Mouse (Mus musculus) forebrain, embryonic 10.5 days (tissue): ENCODE data around the gene Slc16a5. TPM values are rescaled to one million over a fixed set of nuclear protein-coding genes. Genes with fewer than 3 reads are reported as not detected.

ENCODE experiments used
- DNase-seq: peaks from one replicate; pipeline ENCODE4 v3.0.0-alpha.2; 2017; ENCODE audit warnings: low spot score; ENCODE audit errors: extremely low spot score
- H3K27ac ChIP-seq: fragments of 300-500 bp; sonication (generic); 2 replicates; pipeline ENCODE4 v1.5.1; 2016; ENCODE audit warnings: mild to moderate bottlenecking
- H3K27me3 ChIP-seq: fragments of 300-500 bp; sonication (generic); 2 replicates; pipeline ENCODE4 v1.6.1; 2016; ENCODE audit warnings: mild to moderate bottlenecking; ENCODE audit not compliant: poor library complexity, severe bottlenecking
- H3K36me3 ChIP-seq: fragments of 300-500 bp; sonication (generic); replicated peaks from 2 replicates; pipeline ENCODE4 v1.6.1; 2016; ENCODE audit warnings: mild to moderate bottlenecking, moderate library complexity
- H3K4me1 ChIP-seq: fragments of 300-500 bp; sonication (generic); 2 replicates; pipeline ENCODE4 v1.6.1; 2016
- H3K4me3 ChIP-seq: fragments of 300-500 bp; sonication (generic); 2 replicates; pipeline ENCODE4 v1.5.1; 2016; ENCODE audit warnings: mild to moderate bottlenecking, moderate library complexity
- H3K9me3 ChIP-seq: fragments of 300-500 bp; sonication (generic); 2 replicates; pipeline ENCODE4 v1.6.1; 2016; ENCODE audit warnings: mild to moderate bottlenecking, moderate library complexity
- WGBS: fragments of 180-500 bp; shearing (Covaris S2); methylation state at CpG from one replicate; pipeline ENCODE4 v1.1.7; 2016; 5-methylcytosine and 5-hydroxymethylcytosine counted together
- polyA plus RNA-seq: library from polyadenylated mRNA; unstranded; fragments of >200 nt; fragmentation: Nextera tagmentation; extraction: Ambion mirVana; gene quantifications from 2 replicates; pipeline ENCODE4 v1.2.1, GENCODE M21; 2016

Gene Slc16a5
- polyA plus RNA-seq, result 0.19 and 0.20 TPM in 2 replicates

DNA sequence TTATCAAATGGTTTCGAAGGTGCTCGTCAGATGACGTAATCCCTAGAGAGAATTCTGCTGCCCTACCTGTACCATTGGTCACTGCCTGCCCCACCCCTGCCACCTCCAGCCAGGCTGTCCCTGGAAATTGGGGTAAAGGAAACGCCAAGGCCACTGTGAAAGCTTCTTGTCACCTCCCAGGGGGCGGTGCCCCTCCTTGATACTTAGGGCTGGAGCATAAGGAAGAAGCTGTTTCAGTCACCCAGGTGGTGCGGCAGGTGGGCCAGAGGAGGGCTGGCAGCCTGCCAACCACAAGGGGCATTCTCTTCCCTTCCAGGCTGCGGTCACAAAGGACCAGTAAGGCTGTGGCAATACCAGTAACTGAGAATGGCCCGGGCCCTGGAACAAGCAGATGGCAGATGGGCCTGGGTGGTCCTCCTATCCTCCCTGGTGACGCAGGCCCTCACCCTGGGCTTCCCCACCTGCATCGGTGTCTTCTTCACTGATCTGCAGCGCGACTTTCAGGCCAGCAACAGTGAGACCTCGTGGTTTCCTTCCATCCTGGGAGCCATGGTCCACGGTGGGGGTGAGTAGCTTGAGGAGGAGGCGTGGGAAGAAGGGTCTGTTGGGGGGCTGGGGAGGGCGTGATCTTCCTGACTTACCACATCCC lies at the start of gene Slc16a5:
Gene Slc16a5 (plus strand): TSS at position 232 of the 649 bp plus-strand sequence.
- Histone ChIP-seq H3K36me3 (no peaks in the 10 kb centered on the region), H3K9me3 (no peaks in the 10 kb centered on the region), H3K27ac (no peak within 1 kb of the TSS), H3K4me1 (peaks cover 27% of the 10 kb centered on the region), H3K27me3 (peaks cover 9% of the 10 kb centered on the region; the same call in 1 of the 2 replicates), H3K4me3 (no peak within 1 kb of the TSS)
- no peak for DNase-seq
- WGBS, result 80% methylated on average over 16 of the region's 16 CpGs

DNA sequence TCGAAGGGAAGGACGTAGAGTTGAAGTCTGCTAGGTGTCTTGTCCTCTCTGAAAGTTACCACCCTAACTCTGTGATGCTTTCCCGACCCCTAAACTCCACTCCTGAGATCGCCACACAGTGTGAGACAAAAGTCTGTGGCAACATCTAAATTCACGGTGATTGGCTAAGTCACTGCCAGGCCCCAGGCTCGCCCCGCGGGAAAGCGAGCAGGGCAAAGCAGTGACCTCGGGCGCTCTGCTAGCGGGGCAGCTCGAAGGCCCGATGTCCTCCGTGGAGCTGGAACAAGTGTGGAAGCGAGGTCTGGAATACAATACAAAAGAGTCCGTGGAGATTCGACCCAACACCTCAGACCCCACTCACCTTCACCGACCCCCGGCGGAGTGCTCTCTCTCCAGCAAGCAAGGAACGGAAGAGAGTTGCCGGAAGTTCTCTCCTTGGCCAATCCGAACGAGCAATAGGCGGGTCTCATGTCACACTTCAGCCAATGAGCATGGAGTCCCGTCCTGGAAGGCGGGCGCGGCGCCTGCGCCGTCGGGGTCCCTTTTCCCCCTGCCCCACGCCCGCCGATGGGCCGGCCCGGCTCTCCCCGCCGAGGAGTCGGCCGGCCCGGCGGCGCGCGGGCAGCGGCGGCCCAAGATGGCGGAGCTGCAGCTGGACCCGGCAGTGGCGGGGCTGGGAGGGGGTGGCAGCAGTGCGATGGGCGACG lies 42.6 kb upstream of the Slc16a5 start, which contains the start of the genes Atp5h and Kctd2:
Gene Atp5h (minus strand): TSS at position 432 of the 707 bp plus-strand sequence.
Gene Kctd2 (plus strand): TSS at position 598 of the 707 bp plus-strand sequence.
- under 1% methylated on average over 56 of the region's 56 CpGs for WGBS
- Histone ChIP-seq H3K36me3 (peaks cover 59% of the 10 kb centered on the region), H3K27me3 (no peaks in the 10 kb centered on the region), H3K27ac (peak within 1 kb of the TSS; percentile 98), H3K4me3 (peak within 1 kb of the TSS; percentile 99), H3K9me3 (no peaks in the 10 kb centered on the region), H3K4me1 (peaks cover 45% of the 10 kb centered on the region)
- peak; percentile 93 for DNase-seq

DNA sequence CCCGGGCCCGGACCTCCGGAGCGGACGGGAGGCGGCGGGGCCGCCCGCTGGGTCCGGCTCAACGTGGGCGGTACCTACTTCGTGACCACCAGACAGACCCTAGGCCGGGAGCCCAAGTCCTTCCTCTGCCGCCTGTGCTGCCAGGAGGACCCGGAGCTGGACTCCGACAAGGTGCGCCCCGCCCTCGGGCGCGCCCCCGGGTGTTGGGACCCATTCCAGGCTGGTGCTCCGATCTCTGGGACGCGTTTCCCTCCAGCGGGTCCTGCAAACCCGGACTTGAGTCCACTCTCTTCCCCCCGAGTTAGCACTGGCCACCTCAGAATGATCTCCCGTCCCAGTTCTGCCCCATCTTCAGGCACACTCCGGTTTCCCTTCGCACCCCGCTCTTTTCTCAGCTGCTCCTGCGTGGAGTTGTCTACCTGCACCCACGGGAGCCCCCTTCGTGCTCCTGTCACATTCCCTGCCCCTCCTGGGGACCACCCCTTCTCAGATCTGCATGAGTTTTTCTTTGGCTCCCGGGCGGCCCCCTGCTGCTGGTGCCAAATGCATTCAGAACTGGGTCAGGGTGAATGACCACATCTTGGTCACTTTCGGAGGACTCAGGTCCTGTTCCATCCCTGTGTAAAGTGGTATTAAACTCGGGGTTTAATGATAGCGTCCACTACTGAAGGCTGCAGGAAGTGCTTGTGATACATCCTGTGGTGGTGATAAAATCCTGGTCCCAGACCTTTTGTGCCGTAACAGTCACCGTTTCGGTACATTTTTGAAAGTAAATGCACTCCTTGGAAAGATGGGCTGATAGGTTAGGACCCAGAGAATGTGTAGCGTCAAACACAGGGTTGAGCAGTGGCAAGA lies 41.7 kb upstream of the Slc16a5 start:
- Histone ChIP-seq H3K4me1 (peaks cover 45% of the 10 kb centered on the region), H3K9me3 (no peaks in the 10 kb centered on the region), H3K36me3 (peaks cover 59% of the 10 kb centered on the region), H3K27me3 (no peaks in the 10 kb centered on the region), H3K27ac (peak overlapping the region; percentile 98), H3K4me3 (peak overlapping the region; percentile 99)
- 4% methylated on average over 38 of the region's 45 CpGs for WGBS
- DNase-seq, result peak; percentile 68

DNA sequence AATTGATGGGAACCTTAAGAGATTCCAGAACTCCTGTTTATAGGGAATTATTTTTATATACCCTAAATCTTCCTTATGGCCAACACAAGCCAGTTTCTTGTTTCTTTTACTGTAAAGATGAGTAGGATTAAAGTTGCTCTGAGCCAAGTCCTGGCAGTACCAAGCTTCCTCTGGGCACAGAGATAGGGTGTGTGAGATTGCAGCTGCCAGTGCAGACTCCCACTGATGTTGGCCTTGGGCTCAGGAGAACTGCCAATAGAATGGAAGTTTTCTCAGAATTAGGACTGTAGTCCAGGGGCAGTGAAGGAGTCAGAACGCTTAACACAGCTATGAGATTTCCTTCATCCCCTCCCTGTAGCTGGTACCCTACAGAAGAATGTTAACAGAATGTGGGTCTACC lies 40.9 kb upstream of the Slc16a5 start:
- Histone ChIP-seq H3K36me3 (peaks cover 59% of the 10 kb centered on the region), H3K9me3 (no peaks in the 10 kb centered on the region), H3K27me3 (no peaks in the 10 kb centered on the region), H3K27ac (no peak overlapping the region), H3K4me3 (peak overlapping the region; percentile 99), H3K4me1 (peaks cover 45% of the 10 kb centered on the region)
- WGBS, result 80% methylated on average over 1 of the region's 1 CpGs
- DNase-seq, result no peak

DNA sequence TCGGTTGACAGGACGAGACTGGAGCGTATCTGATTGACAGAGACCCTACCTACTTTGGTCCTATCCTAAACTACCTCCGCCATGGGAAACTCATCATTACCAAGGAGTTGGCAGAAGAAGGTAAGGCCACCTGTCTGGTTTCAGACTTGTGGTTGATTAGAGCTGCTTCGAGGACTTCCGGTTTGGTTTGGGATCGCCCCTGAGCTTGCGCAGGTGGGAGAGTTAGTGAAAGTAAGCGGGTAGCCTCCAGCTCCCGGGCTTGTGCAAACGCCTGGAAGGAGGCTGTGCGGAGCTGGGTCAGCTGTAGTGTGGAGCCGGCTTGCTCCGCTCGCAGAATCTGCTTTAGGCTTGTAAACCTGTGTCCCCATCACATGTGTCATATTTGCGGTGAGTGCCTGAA lies 40.3 kb upstream of the Slc16a5 start:
- WGBS, result 91% methylated on average over 16 of the region's 16 CpGs
- Histone ChIP-seq H3K9me3 (no peaks in the 10 kb centered on the region), H3K27me3 (no peaks in the 10 kb centered on the region), H3K27ac (no peak overlapping the region), H3K4me1 (peaks cover 45% of the 10 kb centered on the region), H3K4me3 (no peak overlapping the region; the same call in 1 of the 2 replicates), H3K36me3 (peaks cover 59% of the 10 kb centered on the region)
- DNase-seq, result no peak

DNA sequence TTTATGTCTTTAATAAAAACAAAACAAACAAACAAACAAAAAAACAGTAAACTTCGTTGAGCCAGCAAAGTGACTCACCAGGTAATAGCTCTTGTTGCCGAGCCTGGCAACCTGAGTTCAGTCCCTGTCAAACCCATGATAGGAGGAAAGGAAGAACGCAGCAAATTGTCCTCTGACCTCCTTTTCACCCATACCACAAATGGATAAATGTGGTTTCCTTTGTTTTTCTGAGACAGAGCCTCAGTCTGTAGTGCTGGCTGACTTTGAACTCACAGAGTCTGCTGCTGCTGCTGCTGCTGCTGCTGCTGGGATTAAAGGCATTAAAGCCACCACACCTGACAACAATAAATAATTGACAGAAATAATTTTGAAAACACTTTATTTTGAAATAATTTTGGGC lies 39.2 kb upstream of the Slc16a5 start:
- 88% methylated on average over 3 of the region's 3 CpGs for WGBS
- Histone ChIP-seq H3K9me3 (no peaks in the 10 kb centered on the region), H3K27me3 (no peaks in the 10 kb centered on the region), H3K4me1 (peaks cover 47% of the 10 kb centered on the region), H3K36me3 (peaks cover 59% of the 10 kb centered on the region), H3K27ac (no peak overlapping the region), H3K4me3 (no peak overlapping the region)
- DNase-seq, result no peak

DNA sequence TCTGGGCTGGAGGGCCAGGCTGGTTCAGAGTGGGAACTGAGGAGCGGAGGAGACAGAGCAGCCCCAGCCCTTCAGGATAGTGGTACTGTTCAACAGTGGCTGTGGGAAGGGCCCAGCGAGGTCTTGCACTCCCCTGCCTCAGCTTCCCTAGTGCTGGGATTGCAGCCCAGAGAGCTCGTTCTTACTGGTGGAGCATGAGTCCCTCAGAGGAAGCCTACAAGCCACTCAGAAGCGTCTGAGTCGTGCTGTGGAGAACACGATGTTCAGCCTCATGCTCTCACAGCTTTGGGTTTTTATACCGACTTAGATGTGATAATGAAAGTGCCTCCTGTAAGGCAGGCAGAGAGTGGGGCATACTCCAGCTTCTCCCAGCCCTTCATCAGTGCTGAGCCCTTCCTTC lies 37.6 kb upstream of the Slc16a5 start:
- H3K4me3 ChIP-seq, result no peak overlapping the region
- no peaks in the 10 kb centered on the region for H3K27me3 ChIP-seq
- H3K9me3 ChIP-seq, result no peaks in the 10 kb centered on the region
- no peak for DNase-seq
- H3K36me3 ChIP-seq, result peaks cover 70% of the 10 kb centered on the region
- no peak overlapping the region for H3K27ac ChIP-seq
- H3K4me1 ChIP-seq, result peaks cover 39% of the 10 kb centered on the region
- WGBS, result 88% methylated on average over 7 of the region's 7 CpGs

DNA sequence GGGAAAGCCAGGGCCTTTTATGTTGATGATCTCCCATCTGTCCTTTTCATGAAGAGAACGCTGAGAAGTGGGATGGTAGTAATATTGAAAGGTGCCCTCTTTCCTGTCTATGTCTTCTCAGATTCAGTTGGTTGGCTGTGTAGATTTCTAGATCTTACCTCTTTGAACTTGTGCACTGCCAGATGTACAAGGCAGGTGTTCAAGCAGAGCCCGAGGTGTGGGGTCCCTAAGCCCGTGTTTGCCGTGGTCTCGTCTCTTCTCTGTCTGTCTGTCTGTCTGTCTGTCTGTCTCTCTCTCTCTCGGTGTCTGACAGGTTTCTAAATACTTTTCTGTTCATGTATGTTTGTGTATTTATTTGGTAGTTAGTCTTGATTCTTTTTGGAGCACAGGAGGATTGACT lies 36.6 kb upstream of the Slc16a5 start:
- Histone ChIP-seq H3K36me3 (peaks cover 80% of the 10 kb centered on the region), H3K27me3 (no peaks in the 10 kb centered on the region), H3K4me3 (no peak overlapping the region), H3K27ac (no peak overlapping the region), H3K4me1 (peaks cover 35% of the 10 kb centered on the region), H3K9me3 (no peaks in the 10 kb centered on the region)
- no peak for DNase-seq
- WGBS, result 93% methylated on average over 6 of the region's 6 CpGs

DNA sequence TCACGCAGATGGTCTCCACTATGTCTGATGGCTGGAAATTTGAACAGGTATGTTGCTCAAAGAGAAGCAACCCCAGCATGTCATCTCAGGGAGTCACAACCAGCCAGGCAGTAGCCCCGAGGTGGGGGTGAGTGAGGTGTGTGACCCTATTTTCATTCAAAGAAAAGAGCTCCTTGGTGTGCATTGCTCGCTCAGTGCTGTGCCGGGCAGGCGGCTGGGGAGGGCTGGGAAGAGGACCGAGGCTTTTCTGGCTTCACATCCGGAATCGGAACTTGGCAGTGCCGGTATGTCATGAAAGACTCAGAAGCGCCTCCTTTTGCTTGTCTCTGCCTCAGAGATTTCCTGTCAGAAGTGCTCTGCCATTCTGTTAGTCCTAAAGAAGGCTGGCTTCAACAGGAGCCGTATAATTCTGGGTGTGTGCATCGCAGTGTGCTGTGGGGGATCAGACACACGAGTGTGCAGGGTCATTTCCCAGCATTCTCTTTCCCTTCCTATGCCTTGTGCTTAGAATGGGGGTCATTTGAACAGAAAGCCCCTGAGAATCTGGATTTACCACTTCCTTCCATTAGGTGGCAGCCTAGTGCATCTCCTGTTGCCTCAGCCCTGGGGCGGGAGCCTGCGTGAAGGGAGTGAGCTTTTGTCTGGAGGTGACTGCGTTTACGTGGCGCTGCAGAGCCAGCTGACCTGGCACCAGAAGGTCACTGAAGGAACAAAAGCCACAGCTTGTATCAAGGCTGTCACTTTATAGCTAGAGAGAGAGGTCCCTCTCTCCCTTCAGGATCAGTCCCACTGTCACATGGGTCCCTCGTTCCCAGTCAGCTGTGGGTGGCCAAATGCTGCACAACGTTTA lies 34.6 kb upstream of the Slc16a5 start:
- Histone ChIP-seq H3K4me3 (peak overlapping the region; percentile 24), H3K27me3 (no peaks in the 10 kb centered on the region), H3K27ac (peak overlapping the region; percentile 75), H3K36me3 (peaks cover 92% of the 10 kb centered on the region), H3K9me3 (no peaks in the 10 kb centered on the region), H3K4me1 (peaks cover 16% of the 10 kb centered on the region)
- DNase-seq, result peak; percentile 74
- WGBS, result 36% methylated on average over 20 of the region's 20 CpGs

DNA sequence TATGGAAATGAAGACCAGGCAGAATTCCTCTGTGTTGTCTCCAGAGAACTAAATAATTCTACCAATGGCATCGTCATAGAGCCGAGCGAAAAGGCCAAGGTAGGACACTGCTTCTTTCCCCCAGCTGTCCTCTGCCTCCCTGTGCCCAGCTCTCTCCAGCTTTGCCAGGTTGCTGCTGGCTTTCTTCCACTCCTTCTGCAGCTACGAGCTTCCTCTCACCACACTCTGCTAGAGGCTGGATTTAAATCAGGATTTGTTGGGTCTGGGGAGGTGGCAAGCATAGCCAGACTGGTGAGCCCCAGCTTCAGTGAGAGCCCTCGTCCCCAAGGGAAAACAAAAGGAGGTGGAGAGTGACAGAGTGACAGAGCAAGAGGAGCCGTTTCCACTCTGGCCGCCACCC lies 33.0 kb upstream of the Slc16a5 start:
- 0 out of 2 replicates have a peak overlapping the region, but pooled peaks have one; percentile 6 for H3K27ac ChIP-seq
- H3K4me3 ChIP-seq, result no peak overlapping the region
- WGBS, result 91% methylated on average over 7 of the region's 7 CpGs
- peaks cover 16% of the 10 kb centered on the region for H3K4me1 ChIP-seq
- H3K9me3 ChIP-seq, result no peaks in the 10 kb centered on the region
- no peaks in the 10 kb centered on the region for H3K27me3 ChIP-seq
- peaks cover 92% of the 10 kb centered on the region for H3K36me3 ChIP-seq
- DNase-seq, result no peak

DNA sequence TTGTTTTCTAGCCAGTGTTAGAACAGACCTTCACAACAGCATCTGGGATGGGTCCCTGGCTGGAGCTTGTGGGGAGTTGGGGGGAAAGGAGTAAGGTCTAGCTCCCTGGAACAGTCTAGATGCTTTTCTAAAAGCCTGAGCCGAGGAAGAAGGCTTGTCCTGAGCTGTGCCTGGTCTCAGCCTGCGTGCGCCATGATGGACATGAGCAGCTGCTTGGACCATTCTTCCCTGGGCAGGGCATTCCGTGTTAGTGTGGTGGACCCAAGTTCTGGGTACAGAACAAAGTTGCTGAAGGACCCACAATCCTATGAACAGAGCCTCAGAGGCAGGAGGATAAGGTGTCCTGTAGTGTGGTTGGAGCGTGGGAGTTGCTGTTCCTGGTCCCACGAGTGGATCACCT lies 31.7 kb upstream of the Slc16a5 start:
- Histone ChIP-seq H3K4me3 (no peak overlapping the region), H3K36me3 (peaks cover 80% of the 10 kb centered on the region), H3K27me3 (no peaks in the 10 kb centered on the region), H3K4me1 (peaks cover 24% of the 10 kb centered on the region), H3K27ac (no peak overlapping the region), H3K9me3 (no peaks in the 10 kb centered on the region)
- WGBS, result 94% methylated on average over 6 of the region's 6 CpGs
- no peak for DNase-seq

DNA sequence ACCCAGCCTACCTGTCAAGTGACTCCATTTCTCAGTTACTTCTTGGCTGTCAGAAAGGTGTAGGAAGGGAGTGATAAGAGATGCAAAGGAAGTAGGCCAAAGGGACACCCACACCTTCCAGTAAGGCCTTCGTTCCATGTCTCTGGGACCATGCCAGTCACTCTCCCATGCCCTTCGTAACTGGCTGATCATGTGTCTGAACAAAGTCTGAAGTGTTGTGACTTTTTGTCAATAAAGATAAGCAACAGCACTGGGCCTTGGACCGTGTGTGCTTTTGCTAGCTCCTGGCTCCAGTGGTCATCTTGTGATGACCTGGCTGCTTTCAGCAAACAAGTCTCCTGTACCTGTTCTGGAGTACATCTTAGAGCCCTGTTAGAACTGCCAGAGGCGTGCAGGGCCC lies 29.5 kb upstream of the Slc16a5 start:
- H3K27ac ChIP-seq, result 0 out of 2 replicates have a peak overlapping the region, but pooled peaks have one; percentile 40
- DNase-seq, result no peak
- H3K4me3 ChIP-seq, result no peak overlapping the region
- WGBS, result 86% methylated on average over 4 of the region's 4 CpGs
- peaks cover 30% of the 10 kb centered on the region for H3K4me1 ChIP-seq
- H3K36me3 ChIP-seq, result peaks cover 58% of the 10 kb centered on the region
- no peaks in the 10 kb centered on the region for H3K27me3 ChIP-seq
- no peaks in the 10 kb centered on the region for H3K9me3 ChIP-seq
